17 mouse cellular contexts compared by ENCODE assay signal in genomic region chr8:48507719-48508501, GRCm38 (mm10).
DNase-seq lines count a peak whose midpoint lies in the region; ATAC-seq and TF ChIP-seq lines count a peak whose summit lies in the region.
"Had no signal": no experiment of that assay in that cellular context is flagged by ENCODE, and none has a peak within 500 bp of the region (broad histone marks: within the 10 kb centered on the region; RNA-seq: fewer than 3 reads in every experiment).

No protein-coding gene starts in this region.

- H3K4me2 ChIP-seq in forebrain, embryonic 13.5 days = peak overlapping the region; percentile 4; the same call in 1 of the 2 replicates
- H3K4me2 ChIP-seq in kidney, embryonic 14.5 days (replicated peaks; ENCODE audit: low read depth, low read length) = no peak overlapping the region
- no peak overlapping the region for H3K4me2 ChIP-seq in neural tube, embryonic 14.5 days (ENCODE audit: low read depth, low read length)

- TF ChIP-seq CTCF in kidney, adult 2 months (conservative IDR thresholded peaks at IDR 0.05; ENCODE audit: insufficient read depth, insufficient read length, low read depth, low read length) = no peak

- H3K27ac ChIP-seq in forebrain, embryonic 13.5 days = no peak overlapping the region
- H3K27ac ChIP-seq in forebrain, embryonic 10.5 days = no peak overlapping the region
- H3K27ac ChIP-seq in kidney, embryonic 14.5 days (ENCODE audit: low read depth, low read length) = no peak overlapping the region
- H3K27ac ChIP-seq in kidney, adult 2 months (ENCODE audit: insufficient read depth, low read depth, low read length) = no peak overlapping the region
- peak overlapping the region; percentile 16; the same call in 1 of the 2 replicates for H3K27ac ChIP-seq in neural tube, embryonic 14.5 days (ENCODE audit: low read depth, low read length)
- H3K27ac ChIP-seq: embryonic facial prominence, embryonic 12.5 days; liver, embryonic 14.5 days had no signal

- no peaks in the 10 kb centered on the region for H3K36me3 ChIP-seq in forebrain, embryonic 13.5 days (ENCODE audit: poor library complexity, severe bottlenecking)
- peaks cover 32% of the 10 kb centered on the region for H3K36me3 ChIP-seq in forebrain, embryonic 10.5 days (replicated peaks)
- H3K36me3 ChIP-seq in kidney, embryonic 14.5 days (ENCODE audit: control insufficient read depth, insufficient read depth, low read length) = no peaks in the 10 kb centered on the region
- H3K36me3 ChIP-seq in kidney, adult 2 months (ENCODE audit: control insufficient read depth, insufficient read depth, low read length) = no peaks in the 10 kb centered on the region
- no peaks in the 10 kb centered on the region for H3K36me3 ChIP-seq in neural tube, embryonic 14.5 days (ENCODE audit: control insufficient read depth, insufficient read depth, low read length)
- H3K36me3 ChIP-seq: embryonic facial prominence, embryonic 12.5 days had no signal

- ATAC-seq in forebrain, embryonic 13.5 days = peak; percentile 39; the same call in 1 of the 2 replicates
- ATAC-seq in kidney, embryonic 14.5 days (ENCODE audit: low FRiP score, low TSS enrichment) = peak; percentile 70; the same call in 1 of the 2 replicates
- peak; percentile 36; the same call in 1 of the 2 replicates for ATAC-seq in neural tube, embryonic 14.5 days (ENCODE audit: low read depth)
- ATAC-seq: lung, postnatal 0 days; Patski had no signal

- DNase-seq in forebrain, embryonic 10.5 days (ENCODE audit: extremely low spot score, low spot score) = no peak
- no peak for DNase-seq in kidney, adult 2 months
- peak; percentile 18 for DNase-seq in retina, postnatal 1 day
- no peak for DNase-seq in retina, embryonic 14.5 days (ENCODE audit: low spot score)
- DNase-seq in thymus, postnatal 25 days = no peak
- DNase-seq: cerebellum, postnatal 10 days; gastrocnemius, postnatal 10 days; heart, postnatal 14 days; kidney, adult 8-10 months; layer of hippocampus, adult 9-11 months had no signal

- H3K4me1 ChIP-seq in forebrain, embryonic 13.5 days = peaks cover 20% of the 10 kb centered on the region
- peaks cover 31% of the 10 kb centered on the region for H3K4me1 ChIP-seq in forebrain, embryonic 10.5 days
- H3K4me1 ChIP-seq in kidney, embryonic 14.5 days (ENCODE audit: control insufficient read depth, insufficient read depth, low read length) = peaks cover 10% of the 10 kb centered on the region; the same call in 1 of the 2 replicates
- no peaks in the 10 kb centered on the region for H3K4me1 ChIP-seq in kidney, adult 2 months (ENCODE audit: control insufficient read depth, insufficient read depth, low read length)
- H3K4me1 ChIP-seq in neural tube, embryonic 14.5 days (ENCODE audit: control insufficient read depth, insufficient read depth, low read length) = peaks cover 14% of the 10 kb centered on the region

- no peaks in the 10 kb centered on the region for H3K27me3 ChIP-seq in forebrain, embryonic 13.5 days
- no peaks in the 10 kb centered on the region for H3K27me3 ChIP-seq in forebrain, embryonic 10.5 days (ENCODE audit: poor library complexity, severe bottlenecking)
- H3K27me3 ChIP-seq in kidney, embryonic 14.5 days (ENCODE audit: control insufficient read depth, insufficient read depth, low read length) = no peaks in the 10 kb centered on the region
- 0 out of 2 replicates have a peak, but pooled peaks cover 4% of the 10 kb centered on the region for H3K27me3 ChIP-seq in kidney, adult 2 months (replicated peaks; ENCODE audit: control insufficient read depth, insufficient read depth, low read length)
- H3K27me3 ChIP-seq in neural tube, embryonic 14.5 days (ENCODE audit: control insufficient read depth, insufficient read depth, low read length) = no peaks in the 10 kb centered on the region
- H3K27me3 ChIP-seq: embryonic facial prominence, embryonic 12.5 days; Patski had no signal

- no peak overlapping the region for H3K9ac ChIP-seq in forebrain, embryonic 13.5 days
- no peak overlapping the region for H3K9ac ChIP-seq in kidney, embryonic 14.5 days (ENCODE audit: low read depth, low read length)
- no peak overlapping the region for H3K9ac ChIP-seq in neural tube, embryonic 14.5 days (replicated peaks; ENCODE audit: low read depth, low read length)
- H3K9ac ChIP-seq: embryonic facial prominence, embryonic 12.5 days; liver, embryonic 14.5 days had no signal

- no peak overlapping the region for H3K4me3 ChIP-seq in forebrain, embryonic 13.5 days
- H3K4me3 ChIP-seq in forebrain, embryonic 10.5 days = no peak overlapping the region
- H3K4me3 ChIP-seq in kidney, embryonic 14.5 days (ENCODE audit: low read length) = no peak overlapping the region
- no peak overlapping the region for H3K4me3 ChIP-seq in kidney, adult 2 months (ENCODE audit: insufficient read depth, low read depth, low read length)
- no peak overlapping the region for H3K4me3 ChIP-seq in neural tube, embryonic 14.5 days (ENCODE audit: low read depth, low read length)
- H3K4me3 ChIP-seq: embryonic facial prominence, embryonic 12.5 days had no signal

- 58% methylated on average over 10 of the region's 10 CpGs for WGBS in forebrain, embryonic 13.5 days
- 72% methylated on average over 10 of the region's 10 CpGs for WGBS in forebrain, embryonic 10.5 days
- WGBS in kidney, embryonic 14.5 days = 57% methylated on average over 10 of the region's 10 CpGs
- 74% methylated on average over 10 of the region's 10 CpGs for WGBS in kidney, adult 2 months
- 65% methylated on average over 10 of the region's 10 CpGs for WGBS in neural tube, embryonic 14.5 days

- no peak for TF ChIP-seq POLR2A in kidney, adult 2 months (IDR thresholded peaks at IDR 0.05; ENCODE audit: low read depth, low read length)

- H3K9me3 ChIP-seq in forebrain, embryonic 13.5 days (replicated peaks) = no peaks in the 10 kb centered on the region
- 0 out of 2 replicates have a peak, but pooled peaks cover 3% of the 10 kb centered on the region for H3K9me3 ChIP-seq in forebrain, embryonic 10.5 days
- H3K9me3 ChIP-seq in kidney, embryonic 14.5 days (ENCODE audit: control insufficient read depth, low read length) = no peaks in the 10 kb centered on the region
- no peaks in the 10 kb centered on the region for H3K9me3 ChIP-seq in neural tube, embryonic 14.5 days (ENCODE audit: control insufficient read depth, low read length)
- H3K9me3 ChIP-seq: embryonic facial prominence, embryonic 12.5 days had no signal
